Mouse (Mus musculus) brain, embryonic 14.5 days (tissue): ENCODE measurements around the gene Slc35a2.

Experiments
- CTCF ChIP-seq: fragments of 200-500 bp; IDR thresholded peaks from 2 replicates; pipeline ENCODE4 v1.5.1; 2012; ENCODE audit warnings: inconsistent platforms, mild to moderate bottlenecking, moderate library complexity, borderline replicate concordance; ENCODE audit not compliant: insufficient read depth, insufficient read length; ENCODE audit errors: extremely low read depth
- POLR2A ChIP-seq: fragments of 200-500 bp; IDR thresholded peaks from 2 replicates; pipeline ENCODE4 v1.6.1; 2012; ENCODE audit warnings: mild to moderate bottlenecking, inconsistent platforms, borderline replicate concordance; ENCODE audit not compliant: poor library complexity, insufficient read depth, insufficient read length, severe bottlenecking; ENCODE audit errors: extremely low read depth

DNA sequence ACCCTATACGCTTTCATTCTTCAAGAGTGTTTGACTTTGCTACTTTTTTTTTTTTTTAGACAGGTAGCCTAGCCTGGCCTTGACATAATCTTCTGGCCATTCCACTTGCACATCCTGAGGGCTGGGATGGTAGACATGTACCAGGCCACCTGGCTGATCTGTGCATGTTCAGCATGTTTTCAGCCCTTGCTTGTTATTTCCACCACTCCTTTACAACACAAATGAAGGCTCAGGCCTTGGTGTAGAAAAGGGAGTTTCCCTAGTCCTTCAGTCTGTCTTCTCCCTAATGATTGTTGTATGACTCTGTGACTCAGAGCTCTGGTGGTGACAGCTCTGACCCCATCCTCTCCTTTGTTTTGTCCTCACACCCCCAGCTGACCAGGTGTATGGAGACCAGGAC, 16.7 kb upstream of the Slc35a2 start:
- TF ChIP-seq CTCF (no peak), POLR2A (no peak)
